Mouse (Mus musculus) midbrain, embryonic 13.5 days (tissue): ENCODE results near the gene Lrg1. TPM values are rescaled to one million over a fixed set of nuclear protein-coding genes. Genes with fewer than 3 reads are reported as not detected.

ENCODE experiments used
- ATAC-seq: fragments of 200-750 bp; cut with Nextera tagmentation; 2 replicates; pipeline ENCODE4 v1.8.0; 2017; ENCODE audit warnings: mild to moderate bottlenecking, moderate TSS enrichment, moderate library complexity
- H3K27ac ChIP-seq: fragments of 300-500 bp; sonication (generic); 2 replicates; pipeline ENCODE4 v1.5.1; 2015; ENCODE audit warnings: inconsistent platforms, mild to moderate bottlenecking, moderate library complexity
- H3K27me3 ChIP-seq: fragments of 300-500 bp; sonication (generic); 2 replicates; pipeline ENCODE4 v1.6.1; 2015; ENCODE audit warnings: mild to moderate bottlenecking, inconsistent platforms
- H3K36me3 ChIP-seq: fragments of 300-500 bp; sonication (generic); 2 replicates; pipeline ENCODE4 v1.6.1; 2015; ENCODE audit warnings: mild to moderate bottlenecking, inconsistent platforms
- H3K4me1 ChIP-seq: fragments of 300-500 bp; sonication (generic); replicated peaks from 2 replicates; pipeline ENCODE4 v1.6.1; 2015; ENCODE audit warnings: inconsistent platforms
- H3K4me2 ChIP-seq: fragments of 300-500 bp; sonication (generic); replicated peaks from 2 replicates; pipeline ENCODE4 v1.6.1; 2015; ENCODE audit warnings: moderate library complexity, mild to moderate bottlenecking, inconsistent platforms
- H3K4me3 ChIP-seq: fragments of 300-500 bp; sonication (generic); replicated peaks from 2 replicates; pipeline ENCODE4 v1.5.1; 2015; ENCODE audit warnings: mild to moderate bottlenecking, inconsistent platforms
- H3K9ac ChIP-seq: fragments of 300-500 bp; sonication (generic); replicated peaks from 2 replicates; pipeline ENCODE4 v1.6.1; 2015; ENCODE audit warnings: mild to moderate bottlenecking, inconsistent platforms
- H3K9me3 ChIP-seq: fragments of 300-500 bp; sonication (generic); 2 replicates; pipeline ENCODE4 v1.6.1; 2016; ENCODE audit warnings: mild to moderate bottlenecking, inconsistent platforms
- WGBS: fragments of 180-500 bp; shearing (Covaris S2); methylation state at CpG from one replicate; pipeline ENCODE4 v1.1.7; 2015; 5-methylcytosine and 5-hydroxymethylcytosine counted together
- polyA plus RNA-seq: library from polyadenylated mRNA; unstranded; fragments of >200 nt; fragmentation: Nextera tagmentation; extraction: Ambion mirVana; gene quantifications from 2 replicates; pipeline ENCODE4 v1.2.1, GENCODE M21; 2015

The Lrg1 gene
- polyA plus RNA-seq, 1 experiment from 2014 or later = 0.15 TPM

DNA sequence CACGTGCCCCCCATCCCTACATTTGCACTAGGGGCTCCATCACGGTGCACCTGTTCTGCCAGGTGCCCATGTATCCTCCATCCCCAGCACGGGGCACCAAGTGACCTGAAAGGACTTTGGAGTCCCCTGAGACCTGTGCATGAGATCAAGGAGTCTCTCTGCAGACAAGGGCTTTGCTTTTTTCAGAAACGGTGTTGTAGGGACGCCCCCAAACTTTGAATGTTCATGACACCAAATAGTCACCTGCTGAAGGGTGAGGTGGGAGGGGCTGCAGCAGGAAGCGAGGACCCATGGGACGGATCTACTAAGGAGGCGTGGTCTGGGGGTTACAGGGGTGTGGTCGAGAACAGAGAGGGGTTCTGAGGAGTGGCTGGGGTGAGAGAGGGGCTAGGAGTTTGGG, 26.5 kb upstream of the Lrg1 start:
- H3K4me2 ChIP-seq = peak overlapping the region; percentile 63
- WGBS = 20% methylated on average over 9 of the region's 9 CpGs
- H3K4me3 ChIP-seq = peak overlapping the region; percentile 37
- H3K27me3 ChIP-seq = peaks cover 46% of the 10 kb centered on the region
- ATAC-seq = peak; percentile 12
- peaks cover 30% of the 10 kb centered on the region for H3K4me1 ChIP-seq
- H3K36me3 ChIP-seq = no peaks in the 10 kb centered on the region
- no peaks in the 10 kb centered on the region for H3K9me3 ChIP-seq
- peak overlapping the region; percentile 63; the same call in 1 of the 2 replicates for H3K9ac ChIP-seq
- H3K27ac ChIP-seq = no peak overlapping the region

- H3K4me1 ChIP-seq = peaks cover 32% of the 10 kb centered on the region
- no peaks in the 10 kb centered on the region for H3K9me3 ChIP-seq
- H3K27ac ChIP-seq = no peak overlapping the region
- no peak overlapping the region for H3K4me2 ChIP-seq
- no peak overlapping the region for H3K4me3 ChIP-seq
- no peaks in the 10 kb centered on the region for H3K36me3 ChIP-seq
- H3K27me3 ChIP-seq = peaks cover 46% of the 10 kb centered on the region
- 53% methylated on average over 12 of the region's 12 CpGs for WGBS
- no peak overlapping the region for H3K9ac ChIP-seq
- no peak for ATAC-seq
Observed at GRCm38 (mm10) chr17:56147420-56147819, 25.6 kb upstream of the Lrg1 start.

DNA sequence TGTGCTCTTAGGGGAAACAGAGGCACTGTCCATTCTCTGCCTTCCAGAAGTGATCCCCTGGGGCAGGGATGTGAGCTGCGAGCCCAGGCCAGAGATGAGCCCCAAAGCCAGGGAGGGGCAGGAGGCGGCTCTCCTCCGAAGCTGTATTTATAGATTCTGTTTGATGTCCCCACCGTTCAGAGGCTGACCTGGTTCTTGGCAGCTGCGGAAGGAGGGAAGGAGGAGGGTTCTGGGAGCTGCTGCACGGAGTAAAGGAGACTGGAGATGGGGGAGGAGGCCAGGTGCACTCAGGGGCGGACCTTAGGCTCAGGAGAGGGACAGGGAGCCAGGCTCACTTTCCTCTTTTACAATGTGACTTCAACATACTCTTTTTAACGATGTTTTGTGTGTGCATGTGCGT, 24.3 kb upstream of the Lrg1 start:
- H3K4me3 ChIP-seq = no peak overlapping the region
- 19% methylated on average over 9 of the region's 9 CpGs for WGBS
- H3K27me3 ChIP-seq = peaks cover 51% of the 10 kb centered on the region
- no peak overlapping the region for H3K9ac ChIP-seq
- H3K9me3 ChIP-seq = no peaks in the 10 kb centered on the region
- no peak for ATAC-seq
- peaks cover 45% of the 10 kb centered on the region for H3K4me1 ChIP-seq
- H3K36me3 ChIP-seq = no peaks in the 10 kb centered on the region
- no peak overlapping the region; the same call in 1 of the 2 replicates for H3K27ac ChIP-seq
- H3K4me2 ChIP-seq = no peak overlapping the region

- 77% methylated on average over 9 of the region's 9 CpGs for WGBS
- no peaks in the 10 kb centered on the region for H3K9me3 ChIP-seq
- H3K4me1 ChIP-seq = peaks cover 53% of the 10 kb centered on the region
- no peak overlapping the region for H3K4me2 ChIP-seq
- no peak overlapping the region for H3K9ac ChIP-seq
- H3K4me3 ChIP-seq = no peak overlapping the region
- H3K27ac ChIP-seq = no peak overlapping the region
- no peak for ATAC-seq
- no peaks in the 10 kb centered on the region for H3K36me3 ChIP-seq
- H3K27me3 ChIP-seq = peaks cover 47% of the 10 kb centered on the region
Observed at GRCm38 (mm10) chr17:56144546-56144945, 22.7 kb upstream of the Lrg1 start.

DNA sequence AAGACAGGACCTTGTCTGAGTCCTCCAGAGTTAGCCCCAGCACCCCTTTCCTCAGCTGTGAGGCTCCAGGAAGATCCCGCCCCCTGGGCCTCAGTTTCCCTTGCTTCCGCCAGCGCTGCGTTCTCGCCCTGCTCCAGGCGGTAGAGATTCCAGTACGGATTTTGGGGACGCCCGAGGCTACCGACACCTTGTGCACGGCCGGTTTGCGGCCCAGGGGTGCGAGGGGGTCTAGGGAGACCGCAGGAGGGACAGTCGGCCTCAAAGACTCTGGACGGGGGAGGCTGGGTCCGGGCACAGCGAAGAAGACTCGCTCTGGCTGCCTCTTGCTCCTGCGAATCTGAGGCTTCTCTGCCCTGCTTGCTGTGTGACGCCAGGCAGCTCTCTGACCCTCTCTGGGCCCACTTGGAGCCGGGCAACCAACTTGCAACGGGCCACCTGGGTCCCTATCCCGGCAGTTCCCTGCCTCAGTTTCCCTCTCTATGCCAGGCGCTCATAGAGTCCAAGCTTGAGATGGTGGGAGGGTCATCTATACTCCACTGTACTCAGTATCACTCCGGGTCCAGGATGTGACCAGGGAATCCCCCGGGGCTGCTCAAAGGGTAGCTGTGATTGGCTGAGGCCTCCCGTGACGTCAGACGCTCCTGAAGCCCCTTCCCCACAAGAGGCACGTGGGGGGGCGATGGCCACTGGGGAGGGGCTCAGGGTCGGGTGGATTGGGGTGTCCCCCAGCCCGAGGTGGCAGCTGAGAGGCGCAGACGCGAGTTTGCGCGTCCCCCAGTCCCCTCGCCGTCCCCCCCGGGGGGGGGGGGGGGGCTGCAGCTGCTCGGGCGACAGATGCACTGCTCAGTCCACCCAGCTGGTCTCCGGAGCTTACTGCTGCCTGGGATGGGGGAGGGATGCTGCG, 20.2 kb upstream of the Lrg1 start:
- Histone ChIP-seq H3K36me3 (no peaks in the 10 kb centered on the region), H3K27me3 (peaks cover 45% of the 10 kb centered on the region), H3K4me1 (peaks cover 65% of the 10 kb centered on the region), H3K4me3 (peak overlapping the region; percentile 46), H3K4me2 (peak overlapping the region; percentile 68), H3K9me3 (no peaks in the 10 kb centered on the region), H3K9ac (peak overlapping the region; percentile 66), H3K27ac (peak overlapping the region; percentile 2; the same call in 1 of the 2 replicates)
- peak; percentile 51 for ATAC-seq
- WGBS = under 1% methylated on average over 47 of the region's 47 CpGs

GRCm38 (mm10) chr17:56139858-56140595, 18.2 kb upstream of the Lrg1 start, which contains the start of gene Sema6b:
TSS of gene Sema6b (minus strand) at chr17:56140343.
- H3K27me3 ChIP-seq = peaks cover 48% of the 10 kb centered on the region
- H3K27ac ChIP-seq = peak within 1 kb of the TSS; percentile 80
- H3K9ac ChIP-seq = peak within 1 kb of the TSS; percentile 89
- H3K4me1 ChIP-seq = peaks cover 57% of the 10 kb centered on the region
- no peaks in the 10 kb centered on the region for H3K9me3 ChIP-seq
- WGBS = 1% methylated on average over 75 of the region's 79 CpGs
- peak; percentile 44 for ATAC-seq
- H3K4me2 ChIP-seq = peak within 1 kb of the TSS; percentile 84
- no peaks in the 10 kb centered on the region for H3K36me3 ChIP-seq
- peak within 1 kb of the TSS; percentile 86 for H3K4me3 ChIP-seq

DNA sequence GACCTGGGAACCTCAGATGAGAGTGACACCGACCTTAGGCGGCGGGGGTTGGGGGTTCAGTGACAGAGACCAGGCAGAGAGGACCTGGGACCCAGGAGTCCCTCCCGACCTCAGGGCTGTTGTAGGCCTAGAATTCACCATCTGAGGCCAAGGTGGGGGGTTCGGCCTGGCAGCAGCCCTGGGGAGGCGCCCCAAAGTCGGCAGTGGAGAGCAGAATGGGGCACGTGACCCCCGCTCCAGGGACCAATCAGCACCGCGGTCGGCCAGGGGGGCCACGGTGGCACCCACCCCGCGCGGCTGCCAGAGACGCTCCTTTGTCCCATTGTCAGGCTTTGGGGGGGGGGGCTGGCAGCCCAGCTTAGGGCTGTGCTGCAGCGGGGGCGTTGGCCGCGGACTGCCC, 17.6 kb upstream of the Lrg1 start:
- 5% methylated on average over 17 of the region's 21 CpGs for WGBS
- H3K9ac ChIP-seq = peak overlapping the region; percentile 89
- peak overlapping the region; percentile 86 for H3K4me3 ChIP-seq
- H3K4me1 ChIP-seq = peaks cover 63% of the 10 kb centered on the region
- peak overlapping the region; percentile 84 for H3K4me2 ChIP-seq
- H3K27me3 ChIP-seq = peaks cover 48% of the 10 kb centered on the region
- H3K36me3 ChIP-seq = no peaks in the 10 kb centered on the region
- peak; percentile 9 for ATAC-seq
- H3K9me3 ChIP-seq = no peaks in the 10 kb centered on the region
- H3K27ac ChIP-seq = peak overlapping the region; percentile 53; the same call in 1 of the 2 replicates

- 15% methylated on average over 25 of the region's 25 CpGs for WGBS
- peaks cover 73% of the 10 kb centered on the region for H3K4me1 ChIP-seq
- no peak for ATAC-seq
- H3K9ac ChIP-seq = peak overlapping the region; percentile 89
- H3K4me2 ChIP-seq = peak overlapping the region; percentile 84
- H3K9me3 ChIP-seq = no peaks in the 10 kb centered on the region
- H3K27ac ChIP-seq = no peak overlapping the region
- peak overlapping the region; percentile 86 for H3K4me3 ChIP-seq
- H3K27me3 ChIP-seq = peaks cover 42% of the 10 kb centered on the region
- no peaks in the 10 kb centered on the region for H3K36me3 ChIP-seq
Observed at GRCm38 (mm10) chr17:56137839-56138613, 16.2 kb upstream of the Lrg1 start.

DNA sequence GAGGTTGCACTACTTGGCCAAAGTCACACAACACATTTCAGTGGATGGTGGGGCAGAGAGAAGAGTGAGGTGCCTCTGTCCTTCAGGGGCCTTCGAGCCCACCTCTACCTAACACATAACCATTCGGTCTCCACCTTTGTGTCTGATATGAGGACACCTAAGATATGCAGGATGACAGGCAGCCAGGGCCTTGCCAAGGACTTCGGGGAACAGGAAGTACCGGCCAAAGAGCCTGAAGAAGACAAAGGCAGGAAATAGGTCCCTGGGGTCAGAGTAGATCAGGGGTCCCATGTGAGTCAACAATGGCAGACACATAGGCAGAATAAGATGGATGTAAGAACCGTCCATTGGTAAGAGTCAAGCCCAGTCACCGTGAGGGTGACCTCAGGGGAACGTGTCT, 14.8 kb upstream of the Lrg1 start:
- no peak overlapping the region for H3K27ac ChIP-seq
- H3K9ac ChIP-seq = no peak overlapping the region
- peaks cover 65% of the 10 kb centered on the region for H3K4me1 ChIP-seq
- no peak for ATAC-seq
- H3K9me3 ChIP-seq = no peaks in the 10 kb centered on the region
- no peak overlapping the region for H3K4me3 ChIP-seq
- H3K27me3 ChIP-seq = peaks cover 41% of the 10 kb centered on the region
- H3K36me3 ChIP-seq = no peaks in the 10 kb centered on the region
- 94% methylated on average over 7 of the region's 7 CpGs for WGBS
- H3K4me2 ChIP-seq = no peak overlapping the region

- H3K9ac ChIP-seq = peak overlapping the region; percentile 46
- ATAC-seq = no peak
Observed at GRCm38 (mm10) chr17:56134463-56134971, 12.7 kb upstream of the Lrg1 start.

More at GRCm38 (mm10) chr17:56134463-56134971, 12.7 kb upstream of the Lrg1 start:
- Histone ChIP-seq H3K4me1 (peaks cover 50% of the 10 kb centered on the region), H3K4me2 (peak overlapping the region; percentile 47), H3K9me3 (no peaks in the 10 kb centered on the region), H3K4me3 (peak overlapping the region; percentile 13; the same call in 1 of the 2 replicates), H3K27ac (no peak overlapping the region), H3K27me3 (peaks cover 28% of the 10 kb centered on the region), H3K36me3 (peaks cover 17% of the 10 kb centered on the region)
- whole genome bisulfite sequencing = 2% methylated on average over 27 of the region's 27 CpGs
